Mouse (Mus musculus): ENCODE data around the gene Pnpla3. TPM values are rescaled to one million over a fixed set of nuclear protein-coding genes. Genes with fewer than 3 reads are reported as not detected.

Pnpla3 gene
- polyA plus RNA-seq, 1 experiment from 2014 or later, result 0.49 TPM

DNA sequence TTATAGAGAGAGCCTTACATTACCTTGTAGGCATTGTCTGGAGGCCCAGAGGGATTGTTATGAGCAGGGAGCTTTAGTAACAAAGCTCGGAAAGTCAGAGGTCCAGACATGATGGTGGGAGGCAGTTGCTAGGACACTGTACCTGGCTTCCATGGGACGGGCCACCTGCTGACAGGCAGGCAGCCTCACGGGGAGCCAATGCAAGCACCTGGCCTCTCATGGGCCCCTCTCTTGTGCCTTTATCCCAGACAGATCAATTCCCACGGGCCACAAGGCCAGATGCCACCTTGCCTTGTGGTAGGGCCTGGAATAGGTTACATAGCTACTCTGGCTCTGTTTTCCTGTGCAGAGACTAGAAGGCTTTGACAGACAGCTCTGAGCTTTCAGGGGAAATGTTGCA is 43.9 kb downstream of the Pnpla3 start:
- WGBS, result 74% methylated on average over 4 of the region's 4 CpGs

GRCm38 (mm10) chr15:84212031-84212755 is 44.6 kb downstream of the Pnpla3 start:
- Histone ChIP-seq H3K4me1 (ENCODE audit: control insufficient read depth, insufficient read depth, low read length) (peaks cover 32% of the 10 kb centered on the region), H3K4me3 (ENCODE audit: low read length) (no peak overlapping the region), H3K27me3 (ENCODE audit: control insufficient read depth, insufficient read depth, low read length) (no peaks in the 10 kb centered on the region), H3K4me2 (replicated peaks; ENCODE audit: low read depth, low read length) (no peak overlapping the region), H3K36me3 (ENCODE audit: control insufficient read depth, insufficient read depth, low read length) (peaks cover 49% of the 10 kb centered on the region), H3K9me3 (ENCODE audit: control insufficient read depth, low read length) (no peaks in the 10 kb centered on the region), H3K27ac (ENCODE audit: low read depth, low read length) (no peak overlapping the region), H3K9ac (ENCODE audit: low read depth, low read length) (no peak overlapping the region)
- ATAC-seq (ENCODE audit: low FRiP score, low TSS enrichment), result peak; percentile 7; the same call in 1 of the 2 replicates
- 48% methylated on average over 6 of the region's 6 CpGs for WGBS

More for the DNA sequence above, 43.9 kb downstream of the Pnpla3 start:
- ATAC-seq (ENCODE audit: low FRiP score, low TSS enrichment), result no peak
- Histone ChIP-seq H3K4me2 (replicated peaks; ENCODE audit: low read depth, low read length) (no peak overlapping the region), H3K4me3 (ENCODE audit: low read length) (no peak overlapping the region), H3K4me1 (ENCODE audit: control insufficient read depth, insufficient read depth, low read length) (peaks cover 26% of the 10 kb centered on the region), H3K36me3 (ENCODE audit: control insufficient read depth, insufficient read depth, low read length) (peaks cover 55% of the 10 kb centered on the region), H3K27me3 (ENCODE audit: control insufficient read depth, insufficient read depth, low read length) (no peaks in the 10 kb centered on the region), H3K9me3 (ENCODE audit: control insufficient read depth, low read length) (no peaks in the 10 kb centered on the region), H3K9ac (ENCODE audit: low read depth, low read length) (no peak overlapping the region), H3K27ac (ENCODE audit: low read depth, low read length) (no peak overlapping the region)

GRCm38 (mm10) chr15:84212756-84213105 is 45.1 kb downstream of the Pnpla3 start:
- H3K36me3 ChIP-seq (ENCODE audit: control insufficient read depth, insufficient read depth, low read length), result peaks cover 43% of the 10 kb centered on the region
- 83% methylated on average over 2 of the region's 2 CpGs for WGBS
- no peak for ATAC-seq (ENCODE audit: low FRiP score, low TSS enrichment)
- no peak overlapping the region for H3K27ac ChIP-seq (ENCODE audit: low read depth, low read length)
- H3K4me1 ChIP-seq (ENCODE audit: control insufficient read depth, insufficient read depth, low read length), result peaks cover 35% of the 10 kb centered on the region
- H3K4me3 ChIP-seq (ENCODE audit: low read length), result no peak overlapping the region
- H3K9ac ChIP-seq (ENCODE audit: low read depth, low read length), result no peak overlapping the region
- no peak overlapping the region for H3K4me2 ChIP-seq (replicated peaks; ENCODE audit: low read depth, low read length)
- H3K9me3 ChIP-seq (ENCODE audit: control insufficient read depth, low read length), result no peaks in the 10 kb centered on the region
- H3K27me3 ChIP-seq (ENCODE audit: control insufficient read depth, insufficient read depth, low read length), result no peaks in the 10 kb centered on the region

GRCm38 (mm10) chr15:84213162-84213739 is 45.6 kb downstream of the Pnpla3 start:
- Histone ChIP-seq H3K4me3 (ENCODE audit: low read length) (no peak overlapping the region), H3K9ac (ENCODE audit: low read depth, low read length) (no peak overlapping the region), H3K4me2 (replicated peaks; ENCODE audit: low read depth, low read length) (no peak overlapping the region), H3K4me1 (ENCODE audit: control insufficient read depth, insufficient read depth, low read length) (peaks cover 35% of the 10 kb centered on the region), H3K9me3 (ENCODE audit: control insufficient read depth, low read length) (no peaks in the 10 kb centered on the region), H3K36me3 (ENCODE audit: control insufficient read depth, insufficient read depth, low read length) (peaks cover 40% of the 10 kb centered on the region), H3K27ac (ENCODE audit: low read depth, low read length) (no peak overlapping the region), H3K27me3 (ENCODE audit: control insufficient read depth, insufficient read depth, low read length) (no peaks in the 10 kb centered on the region)
- ATAC-seq (ENCODE audit: low FRiP score, low TSS enrichment), result no peak
- whole genome bisulfite sequencing, result 89% methylated on average over 6 of the region's 6 CpGs

- Histone ChIP-seq H3K4me2 (replicated peaks; ENCODE audit: low read depth, low read length) (no peak overlapping the region), H3K4me3 (ENCODE audit: low read length) (no peak overlapping the region), H3K4me1 (ENCODE audit: control insufficient read depth, insufficient read depth, low read length) (peaks cover 42% of the 10 kb centered on the region), H3K27me3 (ENCODE audit: control insufficient read depth, insufficient read depth, low read length) (no peaks in the 10 kb centered on the region), H3K9ac (ENCODE audit: low read depth, low read length) (no peak overlapping the region), H3K36me3 (ENCODE audit: control insufficient read depth, insufficient read depth, low read length) (peaks cover 30% of the 10 kb centered on the region), H3K27ac (ENCODE audit: low read depth, low read length) (no peak overlapping the region), H3K9me3 (ENCODE audit: control insufficient read depth, low read length) (no peaks in the 10 kb centered on the region)
- 51% methylated on average over 7 of the region's 7 CpGs for WGBS
- no peak for ATAC-seq (ENCODE audit: low FRiP score, low TSS enrichment)
Measured at GRCm38 (mm10) chr15:84214476-84214875, 46.8 kb downstream of the Pnpla3 start.

DNA sequence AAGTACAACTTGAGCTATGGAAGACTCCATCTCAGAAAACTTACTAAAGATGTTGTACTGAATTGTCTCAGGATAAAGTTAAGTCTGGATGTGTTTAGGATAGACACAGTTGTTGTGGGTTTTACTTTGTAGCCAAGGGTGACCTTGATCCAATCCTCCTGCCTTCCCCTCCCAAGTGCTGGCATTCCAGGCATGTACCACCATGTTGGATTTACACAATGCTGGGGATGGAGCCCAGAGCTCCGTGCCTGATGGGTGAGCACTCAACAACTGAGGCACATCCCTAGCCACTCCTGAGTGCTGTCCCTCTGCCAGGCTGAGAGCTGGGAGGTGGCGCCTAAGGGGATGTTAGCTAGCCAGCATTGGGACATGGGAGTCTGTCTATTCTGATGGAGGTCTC is 47.6 kb downstream of the Pnpla3 start:
- WGBS, result 89% methylated on average over 2 of the region's 2 CpGs
- H3K9me3 ChIP-seq (ENCODE audit: control insufficient read depth, low read length), result no peaks in the 10 kb centered on the region
- no peak overlapping the region for H3K27ac ChIP-seq (ENCODE audit: low read depth, low read length)
- no peak for ATAC-seq (ENCODE audit: low FRiP score, low TSS enrichment)
- peaks cover 42% of the 10 kb centered on the region for H3K4me1 ChIP-seq (ENCODE audit: control insufficient read depth, insufficient read depth, low read length)
- no peaks in the 10 kb centered on the region for H3K27me3 ChIP-seq (ENCODE audit: control insufficient read depth, insufficient read depth, low read length)
- H3K9ac ChIP-seq (ENCODE audit: low read depth, low read length), result no peak overlapping the region
- H3K36me3 ChIP-seq (ENCODE audit: control insufficient read depth, insufficient read depth, low read length), result peaks cover 22% of the 10 kb centered on the region
- no peak overlapping the region for H3K4me3 ChIP-seq (ENCODE audit: low read length)
- no peak overlapping the region for H3K4me2 ChIP-seq (replicated peaks; ENCODE audit: low read depth, low read length)

- no peak overlapping the region for H3K4me3 ChIP-seq (ENCODE audit: low read length)
- H3K27ac ChIP-seq (ENCODE audit: low read depth, low read length), result peak overlapping the region; percentile 57; the same call in 1 of the 2 replicates
- no peak overlapping the region for H3K9ac ChIP-seq (ENCODE audit: low read depth, low read length)
- no peak for ATAC-seq (ENCODE audit: low FRiP score, low TSS enrichment)
- no peak overlapping the region for H3K4me2 ChIP-seq (replicated peaks; ENCODE audit: low read depth, low read length)
- H3K9me3 ChIP-seq (ENCODE audit: control insufficient read depth, low read length), result no peaks in the 10 kb centered on the region
- H3K36me3 ChIP-seq (ENCODE audit: control insufficient read depth, insufficient read depth, low read length), result peaks cover 14% of the 10 kb centered on the region
- H3K4me1 ChIP-seq (ENCODE audit: control insufficient read depth, insufficient read depth, low read length), result peaks cover 42% of the 10 kb centered on the region
- no peaks in the 10 kb centered on the region for H3K27me3 ChIP-seq (ENCODE audit: control insufficient read depth, insufficient read depth, low read length)
Measured at GRCm38 (mm10) chr15:84216026-84216425, 48.4 kb downstream of the Pnpla3 start.

GRCm38 (mm10) chr15:84216461-84217084 is 48.9 kb downstream of the Pnpla3 start:
- ATAC-seq (ENCODE audit: low FRiP score, low TSS enrichment), result peak; percentile 14; the same call in 1 of the 2 replicates
- H3K9me3 ChIP-seq (ENCODE audit: control insufficient read depth, low read length), result no peaks in the 10 kb centered on the region
- H3K4me2 ChIP-seq (replicated peaks; ENCODE audit: low read depth, low read length), result no peak overlapping the region
- no peak overlapping the region for H3K9ac ChIP-seq (ENCODE audit: low read depth, low read length)
- peak overlapping the region; percentile 57; the same call in 1 of the 2 replicates for H3K27ac ChIP-seq (ENCODE audit: low read depth, low read length)
- WGBS, result 11% methylated on average over 7 of the region's 7 CpGs
- peaks cover 42% of the 10 kb centered on the region for H3K4me1 ChIP-seq (ENCODE audit: control insufficient read depth, insufficient read depth, low read length)
- H3K4me3 ChIP-seq (ENCODE audit: low read length), result no peak overlapping the region
- H3K36me3 ChIP-seq (ENCODE audit: control insufficient read depth, insufficient read depth, low read length), result peaks cover 9% of the 10 kb centered on the region
- H3K27me3 ChIP-seq (ENCODE audit: control insufficient read depth, insufficient read depth, low read length), result no peaks in the 10 kb centered on the region
